Mouse (Mus musculus): ENCODE results near the gene Gbp9.
"Not testable (repeated sequence)": the region's sequence is repeated elsewhere in the genome, so short reads cannot be mapped to it uniquely, and the experiment has no call there.

Gbp9 gene

GRCm38 (mm10) chr5:105053471-105054169 is 85.7 kb downstream of the Gbp9 start:
- DNase-seq, result not testable (repeated sequence)

GRCm38 (mm10) chr5:105032362-105032761 is 107.0 kb downstream of the Gbp9 start:
- peak; percentile 4 for DNase-seq

Measured in kidney, adult 18-20 months (tissue).